Mouse (Mus musculus): ENCODE measurements around the gene Nol10. TPM values are rescaled to one million over a fixed set of nuclear protein-coding genes. Genes with fewer than 3 reads are reported as not detected.

Gene Nol10
- total RNA-seq (2014; fragmentation: Nextera tagmentation) (22.2 and 30.4 TPM in 2 replicates), total RNA-seq (2017) (12.7 and 14.9 TPM in 2 replicates)

- peak; percentile 95 for ATAC-seq (replicated peaks; ENCODE audit: poor library complexity, severe bottlenecking)
These were observed at the start of gene Nol10 for GRCm38 (mm10) chr12:17348048-17349036. Gene Nol10, plus strand, starts transcription at chr12:17348458.

- ATAC-seq (replicated peaks; ENCODE audit: poor library complexity, severe bottlenecking) = no peak
These were observed 48.4 kb upstream of the Nol10 start for GRCm38 (mm10) chr12:17299902-17300301.

GRCm38 (mm10) chr12:17305445-17305844, 42.8 kb upstream of the Nol10 start:
- no peak for ATAC-seq (replicated peaks; ENCODE audit: poor library complexity, severe bottlenecking)

- no peak for ATAC-seq (replicated peaks; ENCODE audit: poor library complexity, severe bottlenecking)
These were observed 40.0 kb upstream of the Nol10 start for GRCm38 (mm10) chr12:17308246-17308645.

DNA sequence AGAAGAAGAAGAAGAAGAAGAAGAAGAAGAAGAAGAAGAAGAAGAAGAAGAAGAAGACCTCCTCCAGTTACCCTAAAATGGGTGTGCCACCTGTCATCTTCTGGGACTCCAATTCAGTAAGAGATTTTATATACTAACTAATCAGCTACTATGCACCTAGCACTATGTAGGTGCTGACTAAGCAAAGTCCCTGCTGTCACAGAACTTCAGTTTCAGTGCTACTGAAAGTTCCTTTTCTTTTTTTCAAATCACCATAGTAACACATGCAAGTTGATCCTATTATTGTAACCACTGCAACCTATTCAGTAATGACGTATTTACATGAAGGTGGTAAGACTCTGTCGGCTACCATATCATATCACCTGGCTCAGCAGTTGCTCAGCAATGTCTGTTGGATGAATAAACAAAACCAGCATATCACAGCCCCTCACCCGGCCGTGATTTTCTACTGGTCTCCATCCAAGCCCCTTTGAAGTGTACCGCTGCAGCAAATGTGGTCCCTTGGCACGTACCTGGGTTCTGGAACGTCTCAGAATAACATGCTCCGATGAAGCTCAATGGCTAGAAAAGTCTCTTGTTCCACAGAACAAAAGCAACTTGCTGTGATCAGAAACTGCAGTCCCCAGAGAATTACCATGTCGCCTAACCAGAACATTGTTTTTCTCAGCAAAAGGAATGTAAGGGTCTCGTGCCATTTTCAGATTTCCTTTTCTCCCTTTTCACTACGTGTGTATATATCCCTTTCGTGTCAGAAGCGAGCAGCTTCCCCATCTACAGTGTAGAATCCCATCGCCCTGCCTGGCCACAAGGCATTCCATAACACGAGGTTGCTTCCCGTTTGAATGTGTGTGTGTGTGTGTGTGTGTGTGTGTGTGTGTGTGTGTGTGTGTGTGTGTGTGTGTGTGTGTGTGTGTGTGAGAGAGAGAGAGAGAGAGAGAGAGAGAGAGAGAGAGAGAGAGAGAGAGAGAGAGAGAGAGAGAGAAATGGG, 37.1 kb upstream of the Nol10 start:
- ATAC-seq (replicated peaks; ENCODE audit: poor library complexity, severe bottlenecking) = no peak

GRCm38 (mm10) chr12:17316096-17316495, 32.2 kb upstream of the Nol10 start:
- no peak for ATAC-seq (replicated peaks; ENCODE audit: poor library complexity, severe bottlenecking)

DNA sequence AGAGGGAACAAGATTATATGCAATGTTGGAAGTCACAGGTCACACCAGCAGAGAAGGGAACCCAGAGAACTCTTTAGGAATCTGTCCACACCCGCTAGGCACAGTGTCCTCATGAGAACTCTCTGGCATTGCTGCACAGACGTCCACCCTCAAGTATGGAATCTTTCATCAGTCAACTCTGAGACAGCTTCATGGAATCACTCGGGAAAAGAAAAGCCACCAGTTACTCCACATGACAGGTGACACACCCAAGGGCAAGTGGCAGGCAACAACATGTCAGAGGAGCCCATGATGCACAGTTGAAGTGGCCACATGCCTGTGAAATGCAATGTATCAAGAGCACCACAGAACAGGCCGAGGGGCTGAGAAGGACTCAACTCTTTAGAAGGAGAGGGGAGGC, 30.3 kb upstream of the Nol10 start:
- no peak for ATAC-seq (replicated peaks; ENCODE audit: poor library complexity, severe bottlenecking)

DNA sequence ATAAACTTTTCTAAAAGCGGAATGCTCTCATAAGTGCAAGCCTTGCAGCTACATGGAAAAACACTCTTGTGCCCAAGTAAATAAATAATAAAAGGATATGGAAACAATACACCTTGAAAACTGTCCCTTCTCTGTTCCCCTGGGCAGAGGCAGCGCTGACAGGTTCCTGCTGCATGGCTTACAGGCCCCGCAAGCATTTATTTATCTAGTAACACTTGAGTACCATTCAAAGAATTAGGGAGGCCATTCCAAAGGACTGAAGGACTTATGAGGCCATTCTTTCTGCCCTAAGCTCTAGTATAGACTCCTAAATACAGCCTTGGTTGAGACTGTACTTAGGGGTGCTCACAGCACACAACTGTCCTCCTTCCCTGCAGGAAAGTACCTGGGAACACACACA, 29.8 kb upstream of the Nol10 start:
- ATAC-seq (replicated peaks; ENCODE audit: poor library complexity, severe bottlenecking) = no peak

DNA sequence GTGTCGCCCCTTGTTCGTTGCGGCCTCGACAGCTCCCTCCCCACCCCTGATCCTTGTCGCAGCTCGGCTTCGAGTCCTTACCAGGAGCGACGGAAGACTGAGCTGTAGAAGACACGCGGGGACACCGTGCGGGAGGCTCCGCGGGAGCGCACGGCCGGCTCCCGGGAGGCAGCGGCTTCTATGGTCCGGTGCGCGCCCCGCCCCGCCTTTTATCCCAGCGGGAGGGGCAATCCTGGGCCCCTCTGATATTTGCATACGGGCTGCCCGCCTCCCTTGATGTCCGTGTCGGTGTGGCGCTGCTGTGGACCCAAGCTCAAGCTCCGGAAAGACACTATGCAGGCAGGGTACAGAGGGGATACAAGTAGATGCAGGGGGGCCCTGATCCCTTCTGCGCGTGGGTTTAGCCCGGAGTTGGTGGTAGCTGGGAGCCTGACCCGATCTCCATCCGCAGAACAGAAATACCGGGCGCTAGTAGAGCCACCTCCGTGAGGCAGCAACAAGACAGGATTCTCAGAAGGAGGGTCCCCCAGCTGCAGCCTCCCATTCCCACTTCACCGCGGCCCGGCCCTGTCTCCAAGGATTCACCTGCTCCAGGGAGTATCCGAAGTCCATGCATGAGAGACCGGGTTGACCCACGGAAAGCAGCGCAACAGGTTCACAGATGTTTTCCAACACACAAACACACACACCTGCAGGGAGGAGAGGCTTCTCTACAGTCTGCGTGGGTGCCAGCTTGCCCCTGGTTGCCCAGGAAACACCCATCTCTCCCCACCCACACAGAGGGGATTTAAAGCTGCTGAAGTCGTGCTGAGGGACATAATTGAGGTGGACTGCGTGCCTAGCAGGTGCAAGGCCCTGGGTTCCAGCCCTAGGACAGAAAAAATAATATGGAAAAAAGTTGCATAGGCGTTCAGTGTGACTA, 23.4 kb upstream of the Nol10 start:
- ATAC-seq (replicated peaks; ENCODE audit: poor library complexity, severe bottlenecking) = peak; percentile 56

DNA sequence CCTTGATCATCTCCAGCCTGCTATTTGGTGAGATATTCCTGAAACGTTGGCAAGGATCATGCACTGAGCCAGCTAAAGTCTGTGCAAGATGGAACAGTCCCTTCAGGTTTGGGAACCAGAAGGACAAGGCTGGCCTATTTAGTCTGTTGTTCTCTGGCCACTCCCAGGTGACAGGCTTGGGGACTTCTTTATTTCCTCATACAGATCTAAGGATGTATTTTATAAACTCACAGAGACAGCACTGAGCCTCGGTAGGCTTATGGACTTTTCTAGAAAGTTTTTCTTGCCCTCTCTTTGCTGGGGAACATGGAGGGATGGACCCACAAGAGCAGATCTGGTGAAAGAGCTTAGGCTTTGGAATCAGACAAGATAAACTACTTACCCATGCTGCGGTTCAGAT, 19.0 kb upstream of the Nol10 start, which contains the start of gene Atp6v1c2:
TSS of gene Atp6v1c2 (minus strand) at position 101 of the 400 bp plus-strand sequence.
- no peak for ATAC-seq (replicated peaks; ENCODE audit: poor library complexity, severe bottlenecking)

DNA sequence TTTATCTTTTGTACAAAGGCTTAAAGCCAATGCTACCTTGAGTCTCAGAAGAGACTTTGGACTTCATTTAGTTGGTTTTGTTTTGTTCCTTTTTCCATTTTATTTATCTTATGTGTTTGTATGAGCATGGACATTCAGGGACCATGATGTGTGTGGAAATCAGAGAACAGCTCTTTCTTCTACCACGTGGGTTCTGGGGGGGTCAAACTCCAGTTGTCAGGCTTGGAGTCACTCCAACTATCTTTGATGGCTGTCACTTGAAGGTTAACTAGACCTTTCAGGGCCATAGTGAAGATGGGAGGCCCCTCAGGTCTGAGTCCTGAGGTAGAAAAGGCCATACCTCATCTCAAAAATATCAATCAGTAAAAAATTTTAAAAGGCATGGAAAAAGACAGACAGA, 14.8 kb upstream of the Nol10 start:
- no peak for ATAC-seq (replicated peaks; ENCODE audit: poor library complexity, severe bottlenecking)

GRCm38 (mm10) chr12:17338338-17338737, 9.9 kb upstream of the Nol10 start:
- ATAC-seq (replicated peaks; ENCODE audit: poor library complexity, severe bottlenecking) = no peak

GRCm38 (mm10) chr12:17339114-17339905, 8.9 kb upstream of the Nol10 start:
- ATAC-seq (replicated peaks; ENCODE audit: poor library complexity, severe bottlenecking) = peak; percentile 74

GRCm38 (mm10) chr12:17347327-17348047, 771 bp upstream of the Nol10 start:
- peak; percentile 38; the same call in 1 of the 2 replicates for ATAC-seq (replicated peaks; ENCODE audit: poor library complexity, severe bottlenecking)

- ATAC-seq (replicated peaks; ENCODE audit: poor library complexity, severe bottlenecking) = no peak
These were observed 1.8 kb downstream of the Nol10 start for GRCm38 (mm10) chr12:17350106-17350505.

DNA sequence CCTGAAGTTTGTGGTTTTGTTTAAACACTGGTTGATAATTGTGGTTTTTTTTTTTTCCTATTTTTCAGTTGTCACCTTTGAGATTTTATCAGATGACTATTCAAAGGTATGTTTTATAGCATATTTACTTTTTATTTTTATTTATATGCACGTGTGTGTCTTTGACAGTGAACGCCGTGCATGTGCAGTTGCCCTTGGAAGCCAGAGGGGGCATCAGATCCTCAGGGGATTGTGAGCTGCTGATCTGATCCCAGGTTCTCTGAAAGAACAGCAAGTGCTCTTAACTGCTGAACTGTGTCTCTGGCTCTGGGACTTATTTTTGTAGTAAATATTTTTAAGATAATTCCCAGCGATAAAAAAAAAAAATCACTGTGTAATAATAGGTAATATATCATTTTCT, 8.6 kb downstream of the Nol10 start:
- no peak for ATAC-seq (replicated peaks; ENCODE audit: poor library complexity, severe bottlenecking)

DNA sequence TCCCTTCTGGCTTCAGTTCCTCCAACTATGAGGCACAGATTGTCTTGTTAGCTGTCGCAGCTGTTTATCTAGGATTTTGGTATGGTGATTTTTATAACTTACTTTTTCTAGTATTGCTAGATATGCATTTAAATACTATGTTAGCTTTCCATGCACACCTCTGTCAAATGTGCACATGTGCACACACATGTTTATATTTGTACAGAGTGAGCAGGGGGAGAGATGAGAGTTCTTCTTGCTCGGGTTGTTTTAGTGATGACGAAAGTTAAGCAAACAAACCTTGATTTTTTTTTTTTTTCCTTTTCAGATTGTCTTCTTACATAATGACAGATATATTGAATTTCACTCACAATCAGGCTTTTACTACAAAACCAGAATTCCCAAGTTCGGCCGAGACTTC, 9.5 kb downstream of the Nol10 start:
- no peak for ATAC-seq (replicated peaks; ENCODE audit: poor library complexity, severe bottlenecking)

DNA sequence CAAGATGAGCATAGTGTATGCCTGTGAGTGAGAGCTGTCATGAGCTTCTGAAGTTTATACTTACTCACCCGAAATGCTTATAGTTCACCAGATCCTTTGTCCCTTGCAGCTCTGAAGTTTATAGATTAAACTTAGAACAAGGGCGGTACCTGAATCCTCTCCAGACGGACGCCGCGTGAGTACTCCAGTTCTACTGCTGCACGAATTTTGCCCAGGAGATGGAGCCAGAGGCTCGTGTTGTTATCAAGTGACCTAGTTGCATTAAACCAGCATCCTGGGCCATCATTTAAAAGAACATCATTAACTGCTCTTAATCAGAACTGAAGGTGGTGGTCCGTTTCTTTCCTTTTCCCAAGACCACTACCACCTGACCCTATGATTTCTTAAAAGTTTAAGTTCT, 10.7 kb downstream of the Nol10 start:
- no peak for ATAC-seq (replicated peaks; ENCODE audit: poor library complexity, severe bottlenecking)
